Mouse (Mus musculus) embryo, embryonic 10.5 days (tissue): ENCODE measurements around the gene Adam17.

Source experiments
- DNase-seq: peaks from one replicate; pipeline ENCODE4 v3.0.0-alpha.2; 2015; ENCODE audit warnings: low spot score

The Adam17 gene

GRCm38 (mm10) chr12:21353681-21354080 is 19.8 kb downstream of the Adam17 start:
- no peak for DNase-seq

- DNase-seq, result peak; percentile 27
These were observed 23.1 kb downstream of the Adam17 start for GRCm38 (mm10) chr12:21350113-21350876.

GRCm38 (mm10) chr12:21346972-21347371 is 26.5 kb downstream of the Adam17 start:
- DNase-seq, result no peak

- no peak for DNase-seq
These were observed 32.8 kb downstream of the Adam17 start for GRCm38 (mm10) chr12:21340674-21341073.

- no peak for DNase-seq
These were observed 36.3 kb downstream of the Adam17 start for GRCm38 (mm10) chr12:21337171-21337570.

GRCm38 (mm10) chr12:21335869-21336268 is 37.6 kb downstream of the Adam17 start:
- no peak for DNase-seq

GRCm38 (mm10) chr12:21333766-21334165 is 39.7 kb downstream of the Adam17 start:
- no peak for DNase-seq

- DNase-seq, result no peak
These were observed 40.4 kb downstream of the Adam17 start for GRCm38 (mm10) chr12:21333021-21333420.

GRCm38 (mm10) chr12:21331711-21332110 is 41.7 kb downstream of the Adam17 start:
- DNase-seq, result no peak

GRCm38 (mm10) chr12:21330961-21331576 is 42.4 kb downstream of the Adam17 start:
- DNase-seq, result no peak

- DNase-seq, result no peak
These were observed 43.6 kb downstream of the Adam17 start for GRCm38 (mm10) chr12:21329661-21330400.

GRCm38 (mm10) chr12:21326325-21326724 is 47.1 kb downstream of the Adam17 start:
- no peak for DNase-seq

GRCm38 (mm10) chr12:21325266-21325665 is 48.2 kb downstream of the Adam17 start:
- no peak for DNase-seq

- no peak for DNase-seq
These were observed 49.3 kb downstream of the Adam17 start for GRCm38 (mm10) chr12:21324101-21324500.

- no peak for DNase-seq
These were observed 50.6 kb downstream of the Adam17 start for GRCm38 (mm10) chr12:21322856-21323255.

- DNase-seq, result no peak
These were observed 51.1 kb downstream of the Adam17 start for GRCm38 (mm10) chr12:21322296-21322695.

- DNase-seq, result no peak
These were observed 52.3 kb downstream of the Adam17 start for GRCm38 (mm10) chr12:21321170-21321569.

GRCm38 (mm10) chr12:21320317-21320716 is 53.1 kb downstream of the Adam17 start:
- DNase-seq, result no peak

- DNase-seq, result peak; percentile 80
These were observed 55.1 kb downstream of the Adam17 start for GRCm38 (mm10) chr12:21318143-21318895.

GRCm38 (mm10) chr12:21316869-21317265 is 56.6 kb downstream of the Adam17 start:
- no peak for DNase-seq

- DNase-seq, result peak; percentile 88
These were observed 57.2 kb downstream of the Adam17 start, which contains the start of gene Iah1 for GRCm38 (mm10) chr12:21315923-21316868. Gene Iah1, plus strand, starts transcription at chr12:21316389.
